Mouse (Mus musculus): ENCODE measurements around the gene Pank4. TPM values are rescaled to one million over a fixed set of nuclear protein-coding genes. Genes with fewer than 3 reads are reported as not detected.

Pank4 gene
- polyA plus RNA-seq (2016; fragmentation: Nextera tagmentation; extraction: Ambion mirVana), result 47.6 and 48.6 TPM in 2 replicates

- Histone ChIP-seq H3K4me1 (peaks cover 77% of the 10 kb centered on the region), H3K9me3 (replicated peaks) (no peaks in the 10 kb centered on the region), H3K36me3 (peaks cover 53% of the 10 kb centered on the region), H3K4me3 (peak within 1 kb of the TSS; percentile 87), H3K27ac (replicated peaks) (peak within 1 kb of the TSS; percentile 97), H3K27me3 (ENCODE audit: low read depth, poor library complexity, severe bottlenecking) (peaks cover 44% of the 10 kb centered on the region)
- peak; percentile 95 for DNase-seq (ENCODE audit: low spot score)
- whole genome bisulfite sequencing, result under 1% methylated on average over 66 of the region's 66 CpGs
Observed at GRCm38 (mm10) chr4:154963901-154964580, at the start of gene Pank4. Gene Pank4, plus strand, starts transcription at chr4:154964123.

GRCm38 (mm10) chr4:154914252-154914651, 49.7 kb upstream of the Pank4 start:
- Histone ChIP-seq H3K36me3 (no peaks in the 10 kb centered on the region), H3K4me3 (no peak overlapping the region)

GRCm38 (mm10) chr4:154914707-154915106, 49.2 kb upstream of the Pank4 start:
- 0 out of 2 replicates have a peak, but pooled peaks cover 2% of the 10 kb centered on the region for H3K9me3 ChIP-seq (replicated peaks)
- H3K27ac ChIP-seq (replicated peaks), result no peak overlapping the region
- H3K27me3 ChIP-seq (ENCODE audit: low read depth, poor library complexity, severe bottlenecking), result no peaks in the 10 kb centered on the region
- 87% methylated on average over 3 of the region's 3 CpGs for WGBS
- no peak overlapping the region for H3K4me3 ChIP-seq
- H3K36me3 ChIP-seq, result no peaks in the 10 kb centered on the region
- no peak for DNase-seq (ENCODE audit: low spot score)
- H3K4me1 ChIP-seq, result peaks cover 29% of the 10 kb centered on the region

More at GRCm38 (mm10) chr4:154914252-154914651, 49.7 kb upstream of the Pank4 start:
- Histone ChIP-seq H3K27ac (replicated peaks) (no peak overlapping the region), H3K27me3 (ENCODE audit: low read depth, poor library complexity, severe bottlenecking) (no peaks in the 10 kb centered on the region), H3K4me1 (peaks cover 29% of the 10 kb centered on the region), H3K9me3 (replicated peaks) (0 out of 2 replicates have a peak, but pooled peaks cover 2% of the 10 kb centered on the region)
- 92% methylated on average over 4 of the region's 4 CpGs for WGBS
- DNase-seq (ENCODE audit: low spot score), result no peak

- Histone ChIP-seq H3K9me3 (replicated peaks) (0 out of 2 replicates have a peak, but pooled peaks cover 2% of the 10 kb centered on the region), H3K27me3 (ENCODE audit: low read depth, poor library complexity, severe bottlenecking) (no peaks in the 10 kb centered on the region), H3K4me3 (no peak overlapping the region), H3K36me3 (no peaks in the 10 kb centered on the region), H3K4me1 (peaks cover 25% of the 10 kb centered on the region), H3K27ac (replicated peaks) (0 out of 2 replicates have a peak overlapping the region, but pooled peaks have one; percentile 42)
- DNase-seq (ENCODE audit: low spot score), result no peak
- WGBS, result 90% methylated on average over 10 of the region's 10 CpGs
Observed at GRCm38 (mm10) chr4:154915286-154915685, 48.6 kb upstream of the Pank4 start.

GRCm38 (mm10) chr4:154916662-154917061, 47.3 kb upstream of the Pank4 start:
- Histone ChIP-seq H3K36me3 (no peaks in the 10 kb centered on the region), H3K4me3 (no peak overlapping the region), H3K27me3 (ENCODE audit: low read depth, poor library complexity, severe bottlenecking) (no peaks in the 10 kb centered on the region), H3K27ac (replicated peaks) (no peak overlapping the region), H3K4me1 (peaks cover 11% of the 10 kb centered on the region), H3K9me3 (replicated peaks) (0 out of 2 replicates have a peak, but pooled peaks cover 2% of the 10 kb centered on the region)
- 88% methylated on average over 4 of the region's 4 CpGs for WGBS
- no peak for DNase-seq (ENCODE audit: low spot score)

GRCm38 (mm10) chr4:154922291-154922690, 41.6 kb upstream of the Pank4 start:
- WGBS, result 92% methylated on average over 4 of the region's 4 CpGs
- Histone ChIP-seq H3K4me3 (no peak overlapping the region), H3K27ac (replicated peaks) (no peak overlapping the region), H3K27me3 (ENCODE audit: low read depth, poor library complexity, severe bottlenecking) (no peaks in the 10 kb centered on the region), H3K9me3 (replicated peaks) (0 out of 2 replicates have a peak, but pooled peaks cover 1% of the 10 kb centered on the region), H3K4me1 (peaks cover 7% of the 10 kb centered on the region), H3K36me3 (no peaks in the 10 kb centered on the region)
- no peak for DNase-seq (ENCODE audit: low spot score)

GRCm38 (mm10) chr4:154922931-154923330, 41.0 kb upstream of the Pank4 start:
- no peak overlapping the region for H3K4me3 ChIP-seq
- no peaks in the 10 kb centered on the region for H3K27me3 ChIP-seq (ENCODE audit: low read depth, poor library complexity, severe bottlenecking)
- WGBS, result 85% methylated on average over 5 of the region's 5 CpGs
- no peaks in the 10 kb centered on the region for H3K9me3 ChIP-seq (replicated peaks)
- H3K4me1 ChIP-seq, result peaks cover 14% of the 10 kb centered on the region
- H3K36me3 ChIP-seq, result no peaks in the 10 kb centered on the region
- DNase-seq (ENCODE audit: low spot score), result no peak
- no peak overlapping the region for H3K27ac ChIP-seq (replicated peaks)

- no peaks in the 10 kb centered on the region for H3K36me3 ChIP-seq
- H3K4me1 ChIP-seq, result peaks cover 23% of the 10 kb centered on the region
- WGBS, result 60% methylated on average over 4 of the region's 4 CpGs
- H3K27ac ChIP-seq (replicated peaks), result no peak overlapping the region
- no peak overlapping the region for H3K4me3 ChIP-seq
- DNase-seq (ENCODE audit: low spot score), result no peak
- H3K9me3 ChIP-seq (replicated peaks), result no peaks in the 10 kb centered on the region
- H3K27me3 ChIP-seq (ENCODE audit: low read depth, poor library complexity, severe bottlenecking), result no peaks in the 10 kb centered on the region
Observed at GRCm38 (mm10) chr4:154925413-154925812, 38.5 kb upstream of the Pank4 start.

- Histone ChIP-seq H3K4me3 (peak overlapping the region; percentile 26), H3K27ac (replicated peaks) (peak overlapping the region; percentile 74), H3K36me3 (no peaks in the 10 kb centered on the region), H3K4me1 (peaks cover 23% of the 10 kb centered on the region), H3K9me3 (replicated peaks) (no peaks in the 10 kb centered on the region), H3K27me3 (ENCODE audit: low read depth, poor library complexity, severe bottlenecking) (no peaks in the 10 kb centered on the region)
- no peak for DNase-seq (ENCODE audit: low spot score)
- WGBS, result 77% methylated on average over 9 of the region's 9 CpGs
Observed at GRCm38 (mm10) chr4:154926969-154927898, 36.7 kb upstream of the Pank4 start.

- Histone ChIP-seq H3K27ac (replicated peaks) (peak overlapping the region; percentile 74), H3K36me3 (no peaks in the 10 kb centered on the region), H3K9me3 (replicated peaks) (no peaks in the 10 kb centered on the region), H3K27me3 (ENCODE audit: low read depth, poor library complexity, severe bottlenecking) (0 out of 2 replicates have a peak, but pooled peaks cover 4% of the 10 kb centered on the region), H3K4me1 (peaks cover 23% of the 10 kb centered on the region), H3K4me3 (peak overlapping the region; percentile 26; the same call in 1 of the 2 replicates)
- no peak for DNase-seq (ENCODE audit: low spot score)
- WGBS, result 72% methylated on average over 5 of the region's 5 CpGs
Observed at GRCm38 (mm10) chr4:154927899-154928337, 36.0 kb upstream of the Pank4 start.

- peak within 1 kb of the TSS; percentile 26; the same call in 1 of the 2 replicates for H3K4me3 ChIP-seq
- no peaks in the 10 kb centered on the region for H3K9me3 ChIP-seq (replicated peaks)
- peak within 1 kb of the TSS; percentile 74 for H3K27ac ChIP-seq (replicated peaks)
- no peak for DNase-seq (ENCODE audit: low spot score)
- peaks cover 29% of the 10 kb centered on the region for H3K4me1 ChIP-seq
- 67% methylated on average over 12 of the region's 12 CpGs for WGBS
- H3K27me3 ChIP-seq (ENCODE audit: low read depth, poor library complexity, severe bottlenecking), result 0 out of 2 replicates have a peak, but pooled peaks cover 4% of the 10 kb centered on the region
- H3K36me3 ChIP-seq, result no peaks in the 10 kb centered on the region
Observed at GRCm38 (mm10) chr4:154928395-154929087, 35.4 kb upstream of the Pank4 start, which contains the start of gene Tnfrsf14. Gene Tnfrsf14, minus strand, starts transcription at chr4:154928563.

Measured in midbrain, embryonic 10.5 days (tissue).